Mouse (Mus musculus): ENCODE results near the gene Oas1d. TPM values are rescaled to one million over a fixed set of nuclear protein-coding genes. Genes with fewer than 3 reads are reported as not detected.

Gene Oas1d
- not detected for polyA plus RNA-seq (2014; fragmentation: Illumina TruSeq; extraction: RNeasy Lipid Tissue Mini Kit (QIAGEN cat#74804); ENCODE audit: low read depth, low replicate concordance)

DNA sequence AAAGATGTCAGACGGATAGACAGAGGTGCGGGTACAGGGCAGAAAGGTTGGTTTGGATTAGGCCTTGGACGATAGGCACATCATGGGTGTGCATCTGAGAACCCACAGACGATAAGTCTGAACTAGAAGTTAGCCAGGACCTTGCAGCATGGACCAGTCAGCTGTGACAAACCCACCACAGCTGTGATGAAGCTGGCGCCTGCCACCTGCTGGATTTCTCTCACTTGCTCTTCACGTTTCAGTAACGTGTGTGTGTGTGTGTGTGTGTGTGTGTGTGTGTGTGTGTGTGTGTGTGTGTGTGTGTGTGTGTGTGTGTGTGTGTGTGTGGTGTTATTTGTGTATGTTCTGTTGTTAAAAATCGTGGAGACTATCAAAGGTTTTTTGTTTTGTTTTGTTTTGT, at the start of gene Oas1d:
Gene Oas1d, plus strand, starts transcription at position 333 of the 400 bp plus-strand sequence.

DNA sequence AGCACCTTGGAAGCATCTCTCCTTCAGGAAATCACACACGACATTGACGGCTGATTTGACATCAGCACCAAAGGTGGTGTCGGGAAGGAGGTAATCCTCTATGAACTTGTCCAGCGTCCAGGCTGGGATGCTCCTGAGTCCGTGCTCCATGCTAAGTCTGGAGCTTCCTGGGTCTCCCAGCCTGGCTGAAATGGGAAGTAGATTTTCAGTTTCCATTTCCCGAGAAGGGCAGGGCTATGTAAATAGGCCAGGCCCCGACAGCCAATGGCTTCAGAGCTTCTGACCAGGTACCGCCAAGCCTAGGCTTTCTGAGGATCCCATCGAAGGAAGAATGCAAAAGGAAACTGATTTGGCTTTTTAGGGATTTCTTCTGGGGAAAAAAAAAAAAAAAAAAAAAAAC, 26.9 kb upstream of the Oas1d start, which contains the start of gene Oas1g:
Gene Oas1g, minus strand, starts transcription at position 201 of the 400 bp plus-strand sequence.

GRCm38 (mm10) chr5:120906791-120907733, 7.3 kb upstream of the Oas1d start, which contains the start of gene Oas1a:
Gene Oas1a (minus strand): TSS chr5:120907521.

Other genes starting within 250 kb of the Oas1d start
- gene Dtx1, start 202.6 kb upstream of the Oas1d start, polyA plus RNA-seq (2014; fragmentation: Illumina TruSeq; extraction: RNeasy Lipid Tissue Mini Kit (QIAGEN cat#74804); ENCODE audit: low read depth, low replicate concordance), result 0.52 TPM
- gene Oas2, start 164.7 kb upstream of the Oas1d start, polyA plus RNA-seq (2014; fragmentation: Illumina TruSeq; extraction: RNeasy Lipid Tissue Mini Kit (QIAGEN cat#74804); ENCODE audit: low read depth, low replicate concordance), result 1.2 TPM
- 0.41 TPM for gene Oas3, start 136.9 kb upstream of the Oas1d start, polyA plus RNA-seq (2014; fragmentation: Illumina TruSeq; extraction: RNeasy Lipid Tissue Mini Kit (QIAGEN cat#74804); ENCODE audit: low read depth, low replicate concordance)
- gene Oas1e, start 119.0 kb upstream of the Oas1d start, polyA plus RNA-seq (2014; fragmentation: Illumina TruSeq; extraction: RNeasy Lipid Tissue Mini Kit (QIAGEN cat#74804); ENCODE audit: low read depth, low replicate concordance), result not detected
- 0.99 TPM for gene Oas1c, start 102.0 kb upstream of the Oas1d start, polyA plus RNA-seq (2014; fragmentation: Illumina TruSeq; extraction: RNeasy Lipid Tissue Mini Kit (QIAGEN cat#74804); ENCODE audit: low read depth, low replicate concordance)
- gene Oas1f, start 67.2 kb upstream of the Oas1d start, polyA plus RNA-seq (2014; fragmentation: Illumina TruSeq; extraction: RNeasy Lipid Tissue Mini Kit (QIAGEN cat#74804); ENCODE audit: low read depth, low replicate concordance), result not detected
- not detected for gene Oas1h, start 53.1 kb upstream of the Oas1d start, polyA plus RNA-seq (2014; fragmentation: Illumina TruSeq; extraction: RNeasy Lipid Tissue Mini Kit (QIAGEN cat#74804); ENCODE audit: low read depth, low replicate concordance)
- not detected for gene Oas1g, start 26.9 kb upstream of the Oas1d start, polyA plus RNA-seq (2014; fragmentation: Illumina TruSeq; extraction: RNeasy Lipid Tissue Mini Kit (QIAGEN cat#74804); ENCODE audit: low read depth, low replicate concordance)
- gene Oas1a, start 7.0 kb upstream of the Oas1d start, polyA plus RNA-seq (2014; fragmentation: Illumina TruSeq; extraction: RNeasy Lipid Tissue Mini Kit (QIAGEN cat#74804); ENCODE audit: low read depth, low replicate concordance), result 0.99 TPM
- gene Rph3a, start 95.6 kb downstream of the Oas1d start, polyA plus RNA-seq (2014; fragmentation: Illumina TruSeq; extraction: RNeasy Lipid Tissue Mini Kit (QIAGEN cat#74804); ENCODE audit: low read depth, low replicate concordance), result 2.5 TPM